ENCODE assay signal across 17 mouse cellular contexts in genomic region chr4:156252140-156252539, GRCm38 (mm10). TPM values are rescaled to one million over a fixed set of nuclear protein-coding genes. Genes with fewer than 3 reads are reported as not detected.
DNase-seq lines count a peak whose midpoint lies in the region; ATAC-seq and TF ChIP-seq lines count a peak whose summit lies in the region.
"Had no signal": no experiment of that assay in that cellular context is flagged by ENCODE, and none has a peak within 500 bp of the region (broad histone marks: within the 10 kb centered on the region; RNA-seq: fewer than 3 reads in every experiment).

No protein-coding gene starts in this region.

- no peak for TF ChIP-seq POLR2A in bone marrow, adult 2 months (IDR thresholded peaks at IDR 0.05; ENCODE audit: borderline replicate concordance, control insufficient read depth, low read depth, low read length)

- H3K27me3 ChIP-seq in heart, embryonic 11.5 days (ENCODE audit: control insufficient read depth, insufficient read depth, low read length), result peaks cover 29% of the 10 kb centered on the region
- H3K27me3 ChIP-seq in midbrain, embryonic 11.5 days (ENCODE audit: control insufficient read depth, insufficient read depth, low read length), result peaks cover 24% of the 10 kb centered on the region

- no peak for DNase-seq in heart, adult 11 months
- peak; percentile 75 for DNase-seq in liver
- no peak for DNase-seq in midbrain, embryonic 11.5 days (ENCODE audit: low spot score, missing footprints)
- DNase-seq in right cerebral cortex, postnatal 14 days, result no peak
- DNase-seq in layer of hippocampus, postnatal 14 days (ENCODE audit: low spot score in 2 of 2), result no peak
- no peak for DNase-seq in thymus, postnatal 25 days
- DNase-seq: cerebellum, postnatal 10 days; layer of hippocampus, postnatal 36 days; right cerebral cortex, postnatal 25 days had no signal

- no peak for ATAC-seq in heart, embryonic 11.5 days (replicated peaks; ENCODE audit: insufficient number of reproducible peaks, low FRiP score, low TSS enrichment)
- ATAC-seq in midbrain, embryonic 11.5 days (ENCODE audit: low FRiP score), result no peak; the same call in 1 of the 2 replicates
- ATAC-seq: intestine, embryonic 16.5 days; lung, postnatal 0 days had no signal

- peaks cover 7% of the 10 kb centered on the region for H3K4me1 ChIP-seq in heart, embryonic 11.5 days (ENCODE audit: control insufficient read depth, insufficient read depth, low read length)
- peaks cover 5% of the 10 kb centered on the region for H3K4me1 ChIP-seq in bone marrow, adult 2 months (ENCODE audit: control insufficient read depth, insufficient read depth, low read length)
- H3K4me1 ChIP-seq in midbrain, embryonic 11.5 days (ENCODE audit: control insufficient read depth, insufficient read depth, low read length), result peaks cover 5% of the 10 kb centered on the region; the same call in 1 of the 2 replicates

- WGBS in heart, embryonic 11.5 days (ENCODE audit: insufficient replicate concordance), result 28% methylated on average over 7 of the region's 7 CpGs
- WGBS in bone marrow, adult 2 months, result 46% methylated on average over 7 of the region's 7 CpGs
- 35% methylated on average over 7 of the region's 7 CpGs for WGBS in midbrain, embryonic 11.5 days

- H3K4me3 ChIP-seq in heart, embryonic 11.5 days (ENCODE audit: low read depth, low read length), result no peak overlapping the region
- H3K4me3 ChIP-seq in bone marrow, adult 2 months (replicated peaks; ENCODE audit: control insufficient read depth, low read depth, low read length), result no peak overlapping the region
- H3K4me3 ChIP-seq in midbrain, embryonic 11.5 days (ENCODE audit: low read depth, low read length), result no peak overlapping the region
- H3K4me3 ChIP-seq: forebrain, embryonic 10.5 days had no signal

- H3K9ac ChIP-seq in heart, embryonic 11.5 days (ENCODE audit: low read depth, low read length), result no peak overlapping the region
- H3K9ac ChIP-seq in midbrain, embryonic 11.5 days (ENCODE audit: low read length), result no peak overlapping the region

- H3K9me3 ChIP-seq in heart, embryonic 11.5 days (replicated peaks; ENCODE audit: control insufficient read depth, low read length), result no peaks in the 10 kb centered on the region
- H3K9me3 ChIP-seq in midbrain, embryonic 11.5 days (ENCODE audit: control insufficient read depth, low read length), result no peaks in the 10 kb centered on the region
- H3K9me3 ChIP-seq: embryonic facial prominence, embryonic 10.5 days; forebrain, embryonic 10.5 days had no signal

- H3K36me3 ChIP-seq in heart, embryonic 11.5 days (ENCODE audit: control insufficient read depth, insufficient read depth, low read length), result peaks cover 11% of the 10 kb centered on the region
- peaks cover 6% of the 10 kb centered on the region; the same call in 1 of the 2 replicates for H3K36me3 ChIP-seq in midbrain, embryonic 11.5 days (ENCODE audit: control insufficient read depth, insufficient read depth, low read length)

- H3K27ac ChIP-seq in heart, embryonic 11.5 days (ENCODE audit: low read depth, low read length), result peak overlapping the region; percentile 66
- H3K27ac ChIP-seq in bone marrow, adult 2 months (ENCODE audit: control insufficient read depth, insufficient read depth, low read depth, low read length, poor library complexity), result peak overlapping the region; percentile 69
- peak overlapping the region; percentile 35; the same call in 1 of the 2 replicates for H3K27ac ChIP-seq in midbrain, embryonic 11.5 days (ENCODE audit: low read depth, low read length)
- H3K27ac ChIP-seq: embryonic facial prominence, embryonic 10.5 days; forebrain, embryonic 10.5 days; kidney, postnatal 0 days had no signal

- TF ChIP-seq CTCF in bone marrow, adult 2 months (IDR thresholded peaks at IDR 0.05; ENCODE audit: control insufficient read depth, insufficient read depth, low read length), result no peak

- peak overlapping the region; percentile 32 for H3K4me2 ChIP-seq in heart, embryonic 11.5 days
- no peak overlapping the region for H3K4me2 ChIP-seq in midbrain, embryonic 11.5 days

RNA-seq across cellular contexts. Expression of gene Samd11, which starts 3.3 kb away (rescaled TPM):
- 4.3 TPM in 2 replicates for polyA plus RNA-seq in heart, embryonic 11.5 days (2014; fragmentation: Nextera tagmentation; extraction: Ambion mirVana)
- 56.6 and 90.7 TPM in 2 replicates for polyA plus RNA-seq in bone marrow, adult 2 months (2011; ENCODE audit: insufficient read depth, insufficient read length, low replicate concordance, missing spikeins)
- polyA plus RNA-seq in midbrain, embryonic 11.5 days (2014; fragmentation: Nextera tagmentation; extraction: Ambion mirVana), result 2.6 TPM in 2 replicates
- 1 to 10 TPM; 2.7 to 5.3 TPM for total RNA-seq in layer of hippocampus, postnatal 14 days (2021)
- total RNA-seq: heart, postnatal 25 days had no signal
- polyA plus RNA-seq: kidney, postnatal 0 days had no signal

RNA-seq across cellular contexts. Expression of gene Noc2l, which starts 16.3 kb away (rescaled TPM):
- polyA plus RNA-seq in heart, embryonic 11.5 days (2014; fragmentation: Nextera tagmentation; extraction: Ambion mirVana), result 47.8 and 50.4 TPM in 2 replicates
- 42.7 and 68.9 TPM in 2 replicates for polyA plus RNA-seq in bone marrow, adult 2 months (2011; ENCODE audit: insufficient read depth, insufficient read length, low replicate concordance, missing spikeins)
- polyA plus RNA-seq in midbrain, embryonic 11.5 days (2014; fragmentation: Nextera tagmentation; extraction: Ambion mirVana), result 74.3 and 81.9 TPM in 2 replicates
- 10 to 100 TPM; 60.7 to 61.1 TPM for total RNA-seq in layer of hippocampus, postnatal 14 days (2021)

RNA-seq across cellular contexts. Expression of gene Plekhn1, which starts 17.5 kb away (rescaled TPM):
- 8.7 and 12.2 TPM in 2 replicates for polyA plus RNA-seq in heart, embryonic 11.5 days (2014; fragmentation: Nextera tagmentation; extraction: Ambion mirVana)
- polyA plus RNA-seq in bone marrow, adult 2 months (2011; ENCODE audit: insufficient read depth, insufficient read length, low replicate concordance, missing spikeins), result 15.7 and 42.5 TPM in 2 replicates
- polyA plus RNA-seq in midbrain, embryonic 11.5 days (2014; fragmentation: Nextera tagmentation; extraction: Ambion mirVana), result 15.6 and 18.1 TPM in 2 replicates
- total RNA-seq in layer of hippocampus, postnatal 14 days (2021), result 10 to 100 TPM; 37.7 to 38.4 TPM

RNA-seq across cellular contexts. Expression of gene Perm1, which starts 36.5 kb away (rescaled TPM):
- polyA plus RNA-seq in heart, embryonic 11.5 days (2014; fragmentation: Nextera tagmentation; extraction: Ambion mirVana), result 0.58 and 0.72 TPM in 2 replicates
- 0.99 and 1.8 TPM in 2 replicates for polyA plus RNA-seq in bone marrow, adult 2 months (2011; ENCODE audit: insufficient read depth, insufficient read length, low replicate concordance, missing spikeins)
- 0.81 and 1.2 TPM in 2 replicates for polyA plus RNA-seq in midbrain, embryonic 11.5 days (2014; fragmentation: Nextera tagmentation; extraction: Ambion mirVana)
- under 1 TPM; 0.25 to 0.33 TPM for total RNA-seq in layer of hippocampus, postnatal 14 days (2021)

RNA-seq across cellular contexts. Expression of gene AW011738, which starts 49.0 kb away (rescaled TPM):
- polyA plus RNA-seq in heart, embryonic 11.5 days (2014; fragmentation: Nextera tagmentation; extraction: Ambion mirVana), result 0.70 and 1.0 TPM in 2 replicates
- 8.2 and 9.5 TPM in 2 replicates for polyA plus RNA-seq in bone marrow, adult 2 months (2011; ENCODE audit: insufficient read depth, insufficient read length, low replicate concordance, missing spikeins)
- 2.4 TPM in 2 replicates for polyA plus RNA-seq in midbrain, embryonic 11.5 days (2014; fragmentation: Nextera tagmentation; extraction: Ambion mirVana)
- 1 to 10 TPM; 6.5 to 6.7 TPM for total RNA-seq in layer of hippocampus, postnatal 14 days (2021)

Comparison
In these comparisons a context has a peak if more than half of its experiments do, and no peak if none do; other contexts are left out.
1. RNA of gene Samd11, which starts 3.3 kb away (polyA plus RNA-seq): 56.6 to 90.7 TPM in bone marrow, adult 2 months; 4.3 TPM in heart, embryonic 11.5 days and 2.6 TPM in midbrain, embryonic 11.5 days; every median in the first group is over 10 times any median in the second.
2. Peak in every context shown above with its lines, with median percentiles within 50 percentile points of each other: H3K27ac ChIP-seq.